Mouse (Mus musculus): ENCODE measurements around the gene Tex19.2. TPM values are rescaled to one million over a fixed set of nuclear protein-coding genes. Genes with fewer than 3 reads are reported as not detected.
"Not testable (repeated sequence)": the region's sequence is repeated elsewhere in the genome, so short reads cannot be mapped to it uniquely, and the experiment has no call there.

Tex19.2 gene
- total RNA-seq, 2 experiments from 2014 or later, result not detected

GRCm38 (mm10) chr11:121111601-121112000, 6.9 kb downstream of the Tex19.2 start:
- no peak for DNase-seq (ENCODE audit: low spot score in 2 of 2)

- DNase-seq (ENCODE audit: low spot score in 2 of 2), result no peak
Measured at GRCm38 (mm10) chr11:121111051-121111450, 7.4 kb downstream of the Tex19.2 start.

DNA sequence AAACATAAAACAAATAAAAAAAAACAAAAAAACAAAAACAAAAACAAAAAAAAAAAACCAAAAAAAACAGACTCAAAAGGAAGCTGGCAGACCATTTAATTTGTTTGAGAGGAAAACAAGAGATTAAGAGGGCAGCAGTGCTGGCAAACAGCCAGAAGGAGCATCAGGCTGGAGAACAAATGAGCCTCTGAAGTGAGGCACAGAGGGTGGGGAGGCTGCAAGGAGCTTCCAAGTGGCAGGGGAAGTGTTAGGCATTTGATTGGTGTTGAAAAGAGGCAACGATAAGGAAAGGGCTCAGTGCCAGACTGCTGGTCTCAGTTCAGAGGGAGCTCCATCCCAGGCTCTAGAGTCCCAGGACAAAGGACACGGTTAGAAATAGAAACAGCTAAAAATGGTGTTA, 8.5 kb downstream of the Tex19.2 start:
- peak; percentile 19 to 35 for DNase-seq (ENCODE audit: low spot score in 2 of 2)

DNA sequence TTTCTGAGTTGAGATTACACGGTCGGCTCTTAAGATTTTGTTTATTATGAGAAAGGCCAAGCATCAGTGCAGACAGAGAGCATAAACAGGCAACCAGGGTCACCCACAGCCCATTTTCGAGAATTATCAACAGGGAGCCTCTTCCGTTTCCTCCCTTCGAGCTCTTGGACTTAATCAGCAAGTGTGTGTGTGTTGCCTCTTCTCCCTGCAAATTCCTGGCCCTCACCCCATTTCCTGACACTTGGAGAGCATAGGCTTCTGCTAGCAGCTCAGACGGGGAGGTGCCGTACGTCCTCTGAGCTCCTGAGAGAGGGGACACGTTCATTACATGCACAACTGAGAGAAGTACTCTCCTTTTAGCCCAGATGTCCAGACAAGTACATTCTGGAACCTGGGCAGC, 10.4 kb downstream of the Tex19.2 start:
- DNase-seq (ENCODE audit: low spot score in 2 of 2), result no peak

- not testable (repeated sequence) for DNase-seq (ENCODE audit: low spot score in 2 of 2)
Measured at GRCm38 (mm10) chr11:121107242-121107641, 11.2 kb downstream of the Tex19.2 start.

DNA sequence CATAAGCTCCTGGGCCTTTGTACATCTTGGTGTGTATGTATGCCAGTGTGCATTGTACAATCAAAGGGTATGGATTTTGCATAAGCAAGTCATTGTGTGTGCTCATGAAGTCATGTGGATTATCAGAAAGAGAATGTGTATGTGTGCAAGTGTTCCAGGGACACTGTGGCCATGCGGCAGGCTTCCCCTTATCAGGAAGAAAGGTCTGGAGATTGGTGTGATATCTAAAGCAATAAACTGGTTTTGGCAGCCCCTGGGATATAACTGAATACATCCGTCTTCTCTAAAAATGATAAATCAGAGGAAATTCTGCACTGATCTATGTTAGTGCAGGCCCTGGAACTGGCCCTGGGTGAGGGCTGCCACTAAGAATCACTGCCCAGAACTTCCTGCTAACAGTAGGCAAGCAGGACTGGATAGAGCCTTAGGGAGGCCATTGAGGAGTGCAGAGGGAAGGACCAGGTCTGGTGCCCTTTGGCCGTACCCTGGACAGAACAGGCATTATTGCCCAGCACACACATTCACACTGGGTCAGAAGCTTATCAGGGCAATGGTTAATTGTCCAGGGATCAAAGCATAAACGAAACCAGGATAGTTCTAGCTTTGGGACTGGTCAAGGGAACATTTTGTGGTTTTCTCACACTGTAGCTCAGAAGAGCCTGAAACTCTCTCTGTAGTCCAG, 17.2 kb downstream of the Tex19.2 start:
- DNase-seq (ENCODE audit: low spot score in 2 of 2), result no peak

DNA sequence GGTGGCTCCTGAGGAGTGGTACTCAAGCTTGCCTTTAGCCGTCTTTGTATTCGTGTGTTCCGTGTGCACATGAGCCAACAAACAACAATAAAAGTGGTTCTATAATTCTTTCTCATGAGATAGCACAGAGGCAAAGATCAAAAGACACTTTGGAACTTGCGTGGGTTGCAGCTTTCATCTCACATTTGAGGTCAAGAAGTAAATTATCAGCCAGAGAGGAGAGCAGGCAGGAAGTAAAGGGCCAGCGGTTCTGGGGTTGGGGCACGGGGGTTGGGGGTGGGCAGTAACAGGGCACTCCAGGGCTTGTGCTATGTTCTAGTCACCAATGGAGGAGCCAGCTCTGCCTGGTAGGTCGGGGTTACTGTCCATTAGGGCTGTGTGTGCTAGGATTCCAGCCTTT, 17.8 kb downstream of the Tex19.2 start:
- DNase-seq (ENCODE audit: low spot score in 2 of 2), result no peak

- DNase-seq (ENCODE audit: low spot score in 2 of 2), result no peak
Measured at GRCm38 (mm10) chr11:121099762-121100161, 18.7 kb downstream of the Tex19.2 start.

GRCm38 (mm10) chr11:121092606-121093585, 25.6 kb downstream of the Tex19.2 start:
- no peak for DNase-seq (ENCODE audit: low spot score in 2 of 2)

GRCm38 (mm10) chr11:121090943-121091342, 27.5 kb downstream of the Tex19.2 start:
- DNase-seq (ENCODE audit: low spot score in 2 of 2), result no peak

GRCm38 (mm10) chr11:121089756-121090546, 28.5 kb downstream of the Tex19.2 start:
- no peak for DNase-seq (ENCODE audit: low spot score in 2 of 2)

DNA sequence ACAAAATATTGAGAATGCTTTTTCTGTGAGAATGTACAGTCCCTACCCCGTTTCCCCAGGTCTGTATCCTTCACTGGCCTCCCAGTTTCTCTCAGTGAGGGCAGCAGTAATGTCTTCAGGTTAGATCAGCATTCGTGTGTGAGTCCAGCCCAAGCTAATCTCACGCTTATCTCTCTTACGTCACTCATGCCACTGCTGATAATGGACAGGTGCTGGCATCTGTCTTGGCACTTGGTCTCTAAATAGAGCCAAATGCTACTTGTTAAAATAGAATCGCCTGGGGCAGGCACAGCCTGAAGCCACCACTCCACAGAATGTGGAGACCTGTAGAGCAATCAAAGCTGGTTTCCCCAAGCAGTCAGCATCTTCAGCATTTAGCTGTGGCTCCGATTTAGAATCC, 29.5 kb downstream of the Tex19.2 start:
- no peak for DNase-seq (ENCODE audit: low spot score in 2 of 2)

GRCm38 (mm10) chr11:121086296-121086695, 32.2 kb downstream of the Tex19.2 start:
- DNase-seq (ENCODE audit: low spot score in 2 of 2), result no peak

GRCm38 (mm10) chr11:121085181-121085580, 33.3 kb downstream of the Tex19.2 start:
- no peak for DNase-seq (ENCODE audit: low spot score in 2 of 2)

- DNase-seq (ENCODE audit: low spot score in 2 of 2), result no peak
Measured at GRCm38 (mm10) chr11:121082857-121083500, 35.5 kb downstream of the Tex19.2 start.

DNA sequence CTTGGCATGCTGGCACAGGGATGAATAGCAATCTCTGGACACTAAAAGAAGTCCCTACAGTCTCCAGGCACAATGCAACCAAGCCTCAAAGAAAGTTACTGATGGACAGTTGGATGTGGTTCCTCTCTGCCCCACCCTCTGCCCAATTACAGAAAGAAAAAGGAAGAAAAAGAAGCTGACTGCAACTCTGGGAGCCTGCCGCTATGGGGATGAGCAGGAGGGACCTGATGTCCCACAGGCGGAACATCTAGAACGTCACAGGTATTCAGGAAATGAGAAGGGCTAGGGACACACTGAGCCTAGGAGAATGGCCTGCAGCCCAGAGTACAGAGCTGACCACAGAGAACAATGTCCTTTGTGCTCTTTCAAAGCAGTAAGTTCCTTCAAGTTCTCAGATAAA, 36.2 kb downstream of the Tex19.2 start:
- no peak for DNase-seq (ENCODE audit: low spot score in 2 of 2)

- no peak for DNase-seq (ENCODE audit: low spot score in 2 of 2)
Measured at GRCm38 (mm10) chr11:121081120-121081519, 37.4 kb downstream of the Tex19.2 start, which contains the start of gene Sectm1a. Sectm1a (minus strand) TSS chr11:121081220.

- DNase-seq (ENCODE audit: low spot score in 2 of 2), result no peak
Measured at GRCm38 (mm10) chr11:121080330-121080729, 38.1 kb downstream of the Tex19.2 start.

GRCm38 (mm10) chr11:121075655-121076054, 42.8 kb downstream of the Tex19.2 start:
- DNase-seq (ENCODE audit: low spot score in 2 of 2), result no peak

- DNase-seq (ENCODE audit: low spot score in 2 of 2), result not testable (repeated sequence)
Measured at GRCm38 (mm10) chr11:121069662-121070061, 48.8 kb downstream of the Tex19.2 start.

DNA sequence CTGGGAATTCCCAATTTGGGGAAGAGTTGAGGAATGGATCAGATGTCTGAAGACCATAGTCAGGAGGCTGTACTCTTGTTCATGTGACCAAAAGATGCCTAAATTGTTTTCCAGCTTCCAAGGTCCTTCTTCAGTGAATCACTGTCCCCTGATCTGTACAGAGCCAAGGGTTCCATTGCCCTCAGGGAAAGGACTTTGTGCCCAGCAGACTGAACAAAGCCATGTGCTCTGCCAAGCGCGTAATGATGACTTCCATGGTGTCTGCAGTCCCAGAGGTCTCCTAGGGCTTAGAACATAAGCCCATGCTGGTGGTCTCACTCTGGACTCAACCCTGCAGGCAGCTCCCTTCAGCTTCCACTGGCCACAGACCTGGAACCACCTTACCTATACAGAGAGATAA, 50.6 kb downstream of the Tex19.2 start:
- no peak for DNase-seq (ENCODE audit: low spot score in 2 of 2)
